In genomic region chr12:108713972-108714371, GRCm38 (mm10) we compare ENCODE assay signal across 13 mouse cellular contexts. TPM values are rescaled to one million over a fixed set of nuclear protein-coding genes. Genes with fewer than 3 reads are reported as not detected.
DNase-seq lines count a peak whose midpoint lies in the region; ATAC-seq and TF ChIP-seq lines count a peak whose summit lies in the region.
"Not testable (repeated sequence)": the region's sequence is repeated elsewhere in the genome, so short reads cannot be mapped to it uniquely, and the experiment has no call there.
"Had no signal": no experiment of that assay in that cellular context is flagged by ENCODE, and none has a peak within 500 bp of the region (broad histone marks: within the 10 kb centered on the region; RNA-seq: fewer than 3 reads in every experiment).

No protein-coding gene starts in this region.

- not testable (repeated sequence) for H3K4me3 ChIP-seq in E14TG2a.4 (replicated peaks; ENCODE audit: low read length); bone marrow macrophage, adult 2 months (ENCODE audit: insufficient read depth, low read length); hindbrain, postnatal 0 days (ENCODE audit: low read length); kidney, adult 2 months (ENCODE audit: insufficient read depth, low read depth, low read length); liver, embryonic 14.5 days (ENCODE audit: insufficient read depth in 1 of 2, low read depth in 2 of 2, low read length in 2 of 2); testis, adult 2 months (ENCODE audit: control insufficient read depth, low read depth, low read length)

- not testable (repeated sequence) for H3K9me3 ChIP-seq in E14TG2a.4 (ENCODE audit: low read length); hindbrain, postnatal 0 days (ENCODE audit: low read length); liver, embryonic 14.5 days (ENCODE audit: control insufficient read depth, low read length)

- not testable (repeated sequence) for DNase-seq in hindbrain, postnatal 0 days (ENCODE audit: low spot score); kidney, adult 2 months; liver, embryonic 14.5 days (ENCODE audit: low read depth in 3 of 3, low spot score in 3 of 3)

- not testable (repeated sequence) for H3K9ac ChIP-seq in hindbrain, postnatal 0 days (replicated peaks; ENCODE audit: low read length); liver, embryonic 14.5 days (replicated peaks)

- H3K4me1 ChIP-seq in E14TG2a.4 (replicated peaks; ENCODE audit: low read depth, low read length), result peaks cover 31% of the 10 kb centered on the region
- H3K4me1 ChIP-seq in bone marrow macrophage, adult 2 months (ENCODE audit: control insufficient read depth, insufficient read depth, low read length); hindbrain, postnatal 0 days (ENCODE audit: insufficient read depth, low read length); liver, embryonic 14.5 days (replicated peaks; ENCODE audit: control insufficient read depth in 2 of 2, insufficient read depth in 2 of 2, low read length in 1 of 2); testis, adult 2 months (ENCODE audit: control insufficient read depth, insufficient read depth, low read length): not testable (repeated sequence)
- peaks cover 22% of the 10 kb centered on the region; the same call in 1 of the 2 replicates for H3K4me1 ChIP-seq in kidney, adult 2 months (ENCODE audit: control insufficient read depth, insufficient read depth, low read length)

- WGBS in hindbrain, postnatal 0 days, result 95% methylated on average over 14 of the region's 14 CpGs
- WGBS in kidney, adult 2 months, result 93% methylated on average over 14 of the region's 14 CpGs
- 85% methylated on average over 14 of the region's 14 CpGs for WGBS in liver, embryonic 14.5 days (ENCODE audit: insufficient replicate concordance)

- 0 out of 2 replicates have a peak, but pooled peaks have one; percentile 63 for ATAC-seq in erythroid progenitor cell, adult 5-6 weeks (replicated peaks; ENCODE audit: low FRiP score, poor library complexity, severe bottlenecking)
- not testable (repeated sequence) for ATAC-seq in hindbrain, postnatal 0 days; liver, embryonic 14.5 days (ENCODE audit: insufficient read depth)
- ATAC-seq in megakaryocyte-erythroid progenitor cell, adult 5-6 weeks (replicated peaks; ENCODE audit: low FRiP score, low TSS enrichment, poor library complexity, severe bottlenecking), result peak; percentile 68; the same call in 1 of the 2 replicates

- H3K4me2 ChIP-seq in hindbrain, postnatal 0 days (ENCODE audit: low read depth, low read length); liver, embryonic 14.5 days (ENCODE audit: low read depth): not testable (repeated sequence)

- TF ChIP-seq CTCF in E14TG2a.4 (conservative IDR thresholded peaks at IDR 0.05; ENCODE audit: low read length), result peak; percentile 38
- TF ChIP-seq CTCF in bone marrow macrophage, adult 2 months (IDR thresholded peaks at IDR 0.05; ENCODE audit: low read depth, low read length), result peak; percentile 32; the same call in 1 of the 2 replicates
- TF ChIP-seq CTCF in hindbrain, postnatal 0 days (IDR thresholded peaks at IDR 0.05; ENCODE audit: low read depth), result 0 out of 2 replicates have a peak, but pooled peaks have one; percentile 6
- 0 out of 2 replicates have a peak, but pooled peaks have one; percentile 12 for TF ChIP-seq CTCF in kidney, adult 2 months (conservative IDR thresholded peaks at IDR 0.05; ENCODE audit: insufficient read depth, insufficient read length, low read depth, low read length)
- TF ChIP-seq CTCF in liver, embryonic 14.5 days (IDR thresholded peaks at IDR 0.05; ENCODE audit: low read depth), result peak; percentile 62
- TF ChIP-seq CTCF in testis, adult 2 months (IDR thresholded peaks at IDR 0.05; ENCODE audit: control insufficient read depth, insufficient read depth, insufficient replicate concordance, low read depth, low read length), result peak; percentile 27; the same call in 1 of the 2 replicates

- H3K27ac ChIP-seq in bone marrow macrophage, adult 2 months (ENCODE audit: insufficient read depth, low read depth, low read length); hindbrain, postnatal 0 days; kidney, adult 2 months (ENCODE audit: insufficient read depth, low read depth, low read length); liver, embryonic 14.5 days; testis, adult 2 months (ENCODE audit: control insufficient read depth, insufficient read depth, low read depth, low read length): not testable (repeated sequence)

- not testable (repeated sequence) for H3K27me3 ChIP-seq in E14TG2a.4 (ENCODE audit: insufficient read depth, low read length); hindbrain, postnatal 0 days (ENCODE audit: insufficient read depth, low read length); kidney, adult 2 months (replicated peaks; ENCODE audit: control insufficient read depth, insufficient read depth, low read length); liver, embryonic 14.5 days (ENCODE audit: control insufficient read depth, insufficient read depth, low read length); testis, adult 2 months (ENCODE audit: control insufficient read depth, insufficient read depth, low read length)

- H3K36me3 ChIP-seq in E14TG2a.4 (ENCODE audit: insufficient read depth, low read length); hindbrain, postnatal 0 days (ENCODE audit: insufficient read depth, low read length); kidney, adult 2 months (ENCODE audit: control insufficient read depth, insufficient read depth, low read length); liver, embryonic 14.5 days (replicated peaks; ENCODE audit: control insufficient read depth, insufficient read depth, low read depth); testis, adult 2 months (ENCODE audit: control insufficient read depth, insufficient read depth, low read length): not testable (repeated sequence)

- not testable (repeated sequence) for TF ChIP-seq EP300 in liver, embryonic 14.5 days (IDR thresholded peaks at IDR 0.05; ENCODE audit: low read depth)

- not testable (repeated sequence) for TF ChIP-seq POLR2A in bone marrow macrophage, adult 2 months (IDR thresholded peaks at IDR 0.05; ENCODE audit: borderline replicate concordance, low read depth, low read length); kidney, adult 2 months (IDR thresholded peaks at IDR 0.05; ENCODE audit: low read depth, low read length); testis, adult 2 months (IDR thresholded peaks at IDR 0.05; ENCODE audit: control insufficient read depth, low read depth, low read length)

RNA-seq across cellular contexts. Expression of gene Degs2, which starts 11.9 kb away (rescaled TPM):
- polyA plus RNA-seq in bone marrow macrophage, adult 2 months (2012; ENCODE audit: insufficient read depth, insufficient read length, missing spikeins), result not detected in 2 replicates
- not detected in 2 replicates for total RNA-seq in erythroid progenitor cell, adult 5-6 weeks (2015; ENCODE audit: low replicate concordance)
- not detected in 2 replicates for total RNA-seq in erythroid progenitor cell, adult 5-6 weeks (2017; ENCODE audit: low replicate concordance)
- total RNA-seq in hindbrain, postnatal 0 days (2014; rRNA removed), result 0.10 and 0.47 TPM in 2 replicates
- polyA plus RNA-seq in hindbrain, postnatal 0 days (2015; fragmentation: Nextera tagmentation; extraction: Ambion mirVana), result 0.73 and 1.4 TPM in 2 replicates
- polyA plus RNA-seq in kidney, adult 2 months (2012; rRNA removed), result 24.2 and 28.8 TPM in 2 replicates
- polyA plus RNA-seq in liver, embryonic 14.5 days (2012; rRNA removed), result 0.05 TPM in 1 of 2 replicates, not detected in the other
- 0.14 and 0.18 TPM in 2 replicates for polyA plus RNA-seq in liver, embryonic 14.5 days (2014; fragmentation: Nextera tagmentation; extraction: Ambion mirVana)
- not detected in 2 replicates for total RNA-seq in megakaryocyte-erythroid progenitor cell, adult 5-6 weeks (2014; fragmentation: Nextera tagmentation)
- not detected in 2 replicates for total RNA-seq in megakaryocyte-erythroid progenitor cell, adult 5-6 weeks (2017)
- 0.33 and 0.41 TPM in 2 replicates for polyA plus RNA-seq in testis, adult 2 months (2012; rRNA removed)
- total RNA-seq: adrenal gland, adult 8-10 months; adrenal gland, postnatal 14 days; CH12.LX; common myeloid progenitor, adult 5-6 weeks; G1E had no signal
- polyA plus RNA-seq: G1E had no signal

Comparison
In these comparisons a context has a peak if more than half of its experiments do, and no peak if none do; other contexts are left out.
1. CTCF ChIP-seq: peak in every context shown above with its lines; median percentile 62 in liver, embryonic 14.5 days; 38 in E14TG2a.4; 32 in bone marrow macrophage, adult 2 months; 27 in testis, adult 2 months; 12 in kidney, adult 2 months; 6 in hindbrain, postnatal 0 days.
2. RNA of gene Degs2, which starts 11.9 kb away (polyA plus RNA-seq): 24.2 to 28.8 TPM in kidney, adult 2 months; 0.73 to 1.4 TPM in hindbrain, postnatal 0 days, 0.33 to 0.41 TPM in testis, adult 2 months, not detected in bone marrow macrophage, adult 2 months and 0.05 to 0.18 TPM in liver, embryonic 14.5 days; every median in the first group is over 10 times any median in the second.